Mouse (Mus musculus) liver, embryonic 11.5 days (tissue): Measurements from ENCODE around the gene Fkbp1b. TPM values are rescaled to one million over a fixed set of nuclear protein-coding genes. Genes with fewer than 3 reads are reported as not detected.

Experiments
- ATAC-seq: fragments of 200-750 bp; cut with Nextera tagmentation; replicated peaks from 2 replicates; pipeline ENCODE4 v1.8.0; 2017; ENCODE audit warnings: moderate number of reproducible peaks, mild to moderate bottlenecking, moderate TSS enrichment, moderate library complexity; ENCODE audit not compliant: low FRiP score
- DNase-seq: peaks from one replicate; pipeline ENCODE4 v3.0.0-alpha.2; 2017; ENCODE audit warnings: low spot score
- H3K27ac ChIP-seq: fragments of 300-500 bp; sonication (generic); 2 replicates; pipeline ENCODE4 v1.5.1; 2014; ENCODE audit warnings: mild to moderate bottlenecking, low read depth, low read length, control low read depth
- H3K27me3 ChIP-seq: fragments of 300-500 bp; sonication (generic); replicated peaks from 2 replicates; pipeline ENCODE4 v1.6.1; 2014; ENCODE audit warnings: low read length, mixed read lengths; ENCODE audit not compliant: control insufficient read depth, insufficient read depth
- H3K36me3 ChIP-seq: fragments of 300-500 bp; sonication (generic); 2 replicates; pipeline ENCODE4 v1.6.1; 2014; ENCODE audit warnings: mild to moderate bottlenecking, low read length, moderate library complexity, mixed read lengths; ENCODE audit not compliant: control insufficient read depth, insufficient read depth
- H3K4me1 ChIP-seq: fragments of 300-500 bp; sonication (generic); replicated peaks from 2 replicates; pipeline ENCODE4 v1.6.1; 2014; ENCODE audit warnings: low read length, mixed read lengths; ENCODE audit not compliant: control insufficient read depth, insufficient read depth
- H3K4me2 ChIP-seq: fragments of 300-500 bp; sonication (generic); 2 replicates; pipeline ENCODE4 v1.6.1; 2014; ENCODE audit warnings: mild to moderate bottlenecking, control low read depth, moderate library complexity
- H3K4me3 ChIP-seq: fragments of 300-500 bp; sonication (generic); 2 replicates; pipeline ENCODE4 v1.5.1; 2014; ENCODE audit warnings: low read depth, low read length, control low read depth
- H3K9ac ChIP-seq: fragments of 300-500 bp; sonication (generic); 2 replicates; pipeline ENCODE4 v1.6.1; 2014; ENCODE audit warnings: low read depth, low read length, control low read depth
- H3K9me3 ChIP-seq: fragments of 300-500 bp; sonication (generic); 2 replicates; pipeline ENCODE4 v1.6.1; 2016; ENCODE audit warnings: low read length, inconsistent platforms, mixed read lengths; ENCODE audit not compliant: control insufficient read depth
- WGBS: fragments of 180-500 bp; shearing (Covaris S2); extraction: QIAGEN DNeasy Blood & Tissue Kit; methylation state at CpG from one replicate; pipeline ENCODE4 v1.1.7; 2014; 5-methylcytosine and 5-hydroxymethylcytosine counted together
- polyA plus RNA-seq: library from polyadenylated mRNA; unstranded; fragments of >200 nt; fragmentation: Nextera tagmentation; extraction: Ambion mirVana; gene quantifications from 2 replicates; pipeline ENCODE4 v1.2.1, GENCODE M21; 2014

Gene Fkbp1b
- polyA plus RNA-seq, 1 experiment from 2014 or later = 5.8 TPM

DNA sequence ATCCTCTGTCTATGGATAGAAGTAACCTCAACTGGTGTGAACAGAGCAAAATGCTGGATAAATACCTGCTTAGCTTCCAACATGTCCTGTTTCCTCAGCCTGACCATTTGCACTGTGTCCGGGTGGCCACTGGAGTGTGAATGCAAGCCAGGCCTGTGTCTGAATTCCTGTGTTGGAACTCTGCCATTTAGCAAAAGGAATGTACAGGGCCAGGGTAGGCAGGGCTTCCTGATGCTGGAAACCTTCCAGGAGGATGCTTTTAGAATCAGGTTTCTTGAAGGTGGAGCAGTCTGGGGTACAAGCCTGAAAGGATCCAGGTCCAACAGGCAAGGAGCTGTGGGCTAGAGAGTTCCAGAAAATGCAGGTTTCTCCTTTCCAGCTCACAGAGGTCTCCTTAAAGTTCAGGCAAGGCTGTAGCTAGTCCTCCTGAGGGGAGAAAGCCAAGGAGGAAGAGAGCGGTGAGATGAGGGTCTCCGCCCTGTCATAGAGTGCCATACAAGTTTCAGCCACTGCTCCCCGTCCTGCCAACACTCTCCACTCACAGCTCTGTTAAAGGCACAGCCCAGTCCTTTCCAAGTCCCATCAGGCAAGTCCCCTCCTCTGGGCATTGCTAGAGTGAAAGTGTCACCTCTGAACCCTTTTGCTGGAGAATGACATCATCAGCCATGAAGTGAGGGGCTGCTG, 22.4 kb upstream of the Fkbp1b start:
- peaks cover 7% of the 10 kb centered on the region for H3K4me1 ChIP-seq
- H3K4me2 ChIP-seq = no peak overlapping the region
- H3K9me3 ChIP-seq = no peaks in the 10 kb centered on the region
- no peak overlapping the region for H3K4me3 ChIP-seq
- H3K36me3 ChIP-seq = peaks cover 29% of the 10 kb centered on the region; the same call in 1 of the 2 replicates
- H3K27ac ChIP-seq = no peak overlapping the region
- no peak for ATAC-seq
- H3K27me3 ChIP-seq = no peaks in the 10 kb centered on the region
- 81% methylated on average over 4 of the region's 4 CpGs for WGBS
- no peak overlapping the region for H3K9ac ChIP-seq
- no peak for DNase-seq

DNA sequence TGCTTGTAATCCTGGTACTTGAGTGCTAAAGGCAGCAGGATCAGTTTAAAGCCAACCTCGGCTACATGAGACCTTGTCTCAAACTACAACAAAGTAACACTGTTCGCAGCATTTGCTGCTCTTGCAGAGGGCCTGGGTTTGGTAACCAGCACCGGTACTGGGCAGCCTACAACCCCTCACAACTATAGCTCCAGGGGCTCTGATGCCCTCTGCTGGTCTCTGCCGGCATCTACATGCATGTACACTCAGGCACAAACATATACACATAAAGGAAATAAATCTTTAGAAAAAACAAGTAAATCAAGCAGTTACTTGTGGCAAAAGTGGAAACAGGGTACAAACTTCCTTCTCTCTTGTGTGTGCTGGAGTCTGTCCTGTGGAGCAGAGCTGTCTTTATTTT, 21.3 kb upstream of the Fkbp1b start:
- Histone ChIP-seq H3K4me1 (peaks cover 5% of the 10 kb centered on the region), H3K4me3 (no peak overlapping the region), H3K27ac (no peak overlapping the region), H3K9ac (no peak overlapping the region), H3K4me2 (no peak overlapping the region), H3K27me3 (no peaks in the 10 kb centered on the region), H3K36me3 (peaks cover 27% of the 10 kb centered on the region; the same call in 1 of the 2 replicates), H3K9me3 (no peaks in the 10 kb centered on the region)
- DNase-seq (peak; percentile 31), ATAC-seq (no peak)
- 87% methylated on average over 4 of the region's 4 CpGs for WGBS

DNA sequence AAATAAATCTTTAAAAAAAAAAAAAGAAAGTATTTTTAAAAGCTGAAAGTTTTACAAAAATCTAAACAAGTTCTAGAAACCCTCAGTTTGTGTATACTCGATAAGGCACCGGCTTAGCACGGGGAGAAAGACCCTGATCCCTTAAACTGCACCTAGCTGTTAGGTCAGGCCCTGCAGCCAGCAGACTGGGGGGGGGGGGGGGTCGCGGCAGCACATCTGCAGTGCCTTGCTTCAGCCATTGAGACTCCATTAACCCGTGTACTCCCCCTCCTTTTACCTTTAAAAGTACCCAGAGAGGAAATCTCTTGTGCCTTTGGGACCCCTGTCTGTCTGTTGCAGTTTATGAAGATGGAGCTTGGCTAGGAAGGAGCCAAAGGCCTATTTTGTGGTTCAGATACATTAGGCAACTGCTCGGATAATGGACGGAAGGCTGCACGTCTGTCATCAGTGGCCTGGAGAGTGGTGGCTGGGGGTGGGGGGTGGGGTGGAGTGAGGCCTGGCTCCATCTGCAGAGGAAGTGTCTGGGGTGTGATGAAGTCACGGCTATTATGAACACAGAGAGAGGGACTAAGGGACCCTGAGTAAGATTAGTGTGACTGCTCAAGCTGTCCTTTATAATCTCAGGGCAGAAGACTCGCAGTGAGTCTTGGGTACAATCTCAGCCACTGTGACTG, 18.0 kb upstream of the Fkbp1b start:
- ATAC-seq = peak; percentile 53
- Histone ChIP-seq H3K36me3 (peaks cover 22% of the 10 kb centered on the region), H3K4me3 (no peak overlapping the region), H3K9me3 (no peaks in the 10 kb centered on the region), H3K4me1 (peaks cover 5% of the 10 kb centered on the region), H3K9ac (no peak overlapping the region), H3K27ac (no peak overlapping the region), H3K27me3 (no peaks in the 10 kb centered on the region), H3K4me2 (no peak overlapping the region)
- 38% methylated on average over 11 of the region's 11 CpGs for WGBS
- DNase-seq = no peak

DNA sequence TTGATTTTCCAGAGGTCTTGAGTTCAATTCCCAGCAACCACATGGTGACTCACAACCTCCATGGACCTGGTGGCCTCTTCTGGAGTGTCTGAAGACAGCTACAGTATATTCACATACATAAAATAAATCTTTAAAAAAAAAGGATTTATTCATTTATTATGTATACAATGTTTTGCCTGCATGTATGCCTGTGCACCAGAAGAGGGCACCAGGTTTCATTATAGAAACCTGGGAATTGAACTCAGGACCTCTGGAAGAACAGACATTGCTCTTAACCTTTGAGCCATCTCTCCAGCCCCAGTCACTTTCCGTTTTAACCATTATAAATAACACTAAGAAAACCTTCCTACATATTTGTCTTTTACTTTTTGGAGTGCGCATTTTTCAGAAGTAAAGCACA, 15.4 kb upstream of the Fkbp1b start:
- Histone ChIP-seq H3K27me3 (no peaks in the 10 kb centered on the region), H3K4me2 (no peak overlapping the region), H3K9ac (no peak overlapping the region), H3K27ac (no peak overlapping the region), H3K4me3 (no peak overlapping the region), H3K4me1 (peaks cover 5% of the 10 kb centered on the region; the same call in 1 of the 2 replicates), H3K9me3 (no peaks in the 10 kb centered on the region), H3K36me3 (peaks cover 23% of the 10 kb centered on the region)
- DNase-seq = no peak
- ATAC-seq = no peak
- 86% methylated on average over 2 of the region's 2 CpGs for WGBS

DNA sequence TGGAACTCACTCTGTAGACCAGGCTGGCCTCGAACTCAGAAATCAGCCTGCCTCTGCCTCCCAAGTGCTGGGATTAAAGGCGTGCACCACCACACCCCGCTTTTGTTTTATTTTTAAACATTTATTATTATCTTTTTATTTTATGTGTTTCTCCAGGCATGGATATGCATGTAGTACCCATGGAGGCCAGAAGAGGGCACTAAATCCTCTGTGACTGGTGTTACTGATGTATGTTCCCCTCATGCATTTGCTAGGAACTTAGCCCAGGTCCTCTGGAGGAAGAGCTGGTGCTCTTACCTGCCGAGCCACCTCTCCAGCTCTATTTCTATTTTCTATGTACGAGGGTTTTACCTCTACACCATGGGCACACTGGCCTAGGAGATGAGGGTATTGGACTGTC, 14.8 kb upstream of the Fkbp1b start:
- no peak for ATAC-seq
- WGBS = 93% methylated on average over 5 of the region's 5 CpGs
- peaks cover 19% of the 10 kb centered on the region for H3K36me3 ChIP-seq
- H3K9ac ChIP-seq = no peak overlapping the region
- no peak overlapping the region for H3K4me3 ChIP-seq
- H3K4me1 ChIP-seq = peaks cover 5% of the 10 kb centered on the region; the same call in 1 of the 2 replicates
- no peak overlapping the region for H3K27ac ChIP-seq
- H3K4me2 ChIP-seq = no peak overlapping the region
- H3K27me3 ChIP-seq = no peaks in the 10 kb centered on the region
- H3K9me3 ChIP-seq = no peaks in the 10 kb centered on the region
- DNase-seq = no peak

DNA sequence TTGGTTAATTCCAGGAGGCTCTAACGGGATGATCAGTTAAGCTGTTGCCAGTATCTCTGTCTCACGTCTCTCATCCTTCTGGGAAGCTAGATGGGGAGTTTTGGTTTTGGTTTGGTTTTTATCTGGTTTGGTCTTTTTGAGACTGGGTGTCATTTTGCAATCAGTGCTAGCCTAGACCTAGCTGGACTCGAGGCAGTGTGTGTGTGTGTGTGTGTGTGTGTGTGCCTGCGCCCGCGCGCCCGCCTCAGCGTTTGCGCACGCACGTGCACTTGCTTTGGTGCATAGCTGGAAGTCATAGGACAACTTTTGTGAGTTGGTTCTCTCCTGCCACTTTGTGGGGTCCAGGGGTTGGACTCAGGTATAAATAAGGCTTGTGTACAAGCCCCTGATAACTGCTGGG, 2.4 kb upstream of the Fkbp1b start:
- ATAC-seq (peak; percentile 65), DNase-seq (peak; percentile 74)
- Histone ChIP-seq H3K4me1 (peaks cover 19% of the 10 kb centered on the region), H3K4me3 (peak overlapping the region; percentile 67), H3K9me3 (no peaks in the 10 kb centered on the region), H3K4me2 (peak overlapping the region; percentile 80), H3K9ac (peak overlapping the region; percentile 57), H3K36me3 (no peaks in the 10 kb centered on the region; the same call in 1 of the 2 replicates), H3K27ac (0 out of 2 replicates have a peak overlapping the region, but pooled peaks have one; percentile 46), H3K27me3 (no peaks in the 10 kb centered on the region)
- 1% methylated on average over 12 of the region's 12 CpGs for WGBS

DNA sequence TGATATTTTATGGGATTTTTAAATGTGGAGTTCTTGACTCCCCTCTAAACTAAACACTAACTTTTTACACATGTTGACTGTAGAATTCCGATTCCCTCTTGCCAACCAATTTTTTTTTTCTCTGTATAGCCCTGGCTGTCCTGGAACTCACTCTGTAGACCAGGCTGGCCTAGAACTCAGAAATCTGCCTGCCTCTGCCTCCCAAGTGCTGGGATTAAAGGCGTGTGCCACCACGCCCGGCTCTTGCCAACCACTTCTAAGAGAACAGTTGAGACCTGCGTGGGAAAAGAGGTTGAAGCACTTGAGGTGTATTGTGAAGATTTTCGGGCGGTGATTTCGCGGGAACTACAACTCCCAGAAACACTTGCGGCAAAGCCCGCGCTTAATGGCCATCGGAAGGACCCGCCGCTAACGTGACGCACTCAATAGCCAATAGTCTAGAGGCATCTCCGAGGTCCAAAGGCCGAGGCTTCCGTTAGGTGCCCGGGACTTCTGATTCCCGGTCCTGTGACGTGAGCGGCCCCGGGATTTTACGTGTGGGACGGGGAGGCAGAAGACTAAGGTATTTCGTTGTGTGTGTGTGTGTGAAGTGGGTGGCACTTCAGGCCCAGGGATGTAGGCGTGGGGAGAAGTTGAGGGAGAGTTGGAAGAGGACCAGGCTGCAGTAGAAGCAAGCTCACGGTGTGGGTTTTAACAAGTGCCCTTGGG, 1.7 kb upstream of the Fkbp1b start, which contains the start of gene Wdcp:
TSS of gene Wdcp (plus strand) at position 414 of the 708 bp plus-strand sequence.
- H3K36me3 ChIP-seq = no peaks in the 10 kb centered on the region; the same call in 1 of the 2 replicates
- peak within 1 kb of the TSS; percentile 67 for H3K4me3 ChIP-seq
- ATAC-seq (peak; percentile 88), DNase-seq (peak; percentile 86)
- H3K9ac ChIP-seq = peak within 1 kb of the TSS; percentile 57
- under 1% methylated on average over 30 of the region's 30 CpGs for WGBS
- H3K4me1 ChIP-seq = peaks cover 19% of the 10 kb centered on the region
- H3K27me3 ChIP-seq = no peaks in the 10 kb centered on the region
- H3K27ac ChIP-seq = 0 out of 2 replicates have a peak within 1 kb of the TSS, but pooled peaks have one; percentile 46
- no peaks in the 10 kb centered on the region for H3K9me3 ChIP-seq
- peak within 1 kb of the TSS; percentile 99 for H3K4me2 ChIP-seq

DNA sequence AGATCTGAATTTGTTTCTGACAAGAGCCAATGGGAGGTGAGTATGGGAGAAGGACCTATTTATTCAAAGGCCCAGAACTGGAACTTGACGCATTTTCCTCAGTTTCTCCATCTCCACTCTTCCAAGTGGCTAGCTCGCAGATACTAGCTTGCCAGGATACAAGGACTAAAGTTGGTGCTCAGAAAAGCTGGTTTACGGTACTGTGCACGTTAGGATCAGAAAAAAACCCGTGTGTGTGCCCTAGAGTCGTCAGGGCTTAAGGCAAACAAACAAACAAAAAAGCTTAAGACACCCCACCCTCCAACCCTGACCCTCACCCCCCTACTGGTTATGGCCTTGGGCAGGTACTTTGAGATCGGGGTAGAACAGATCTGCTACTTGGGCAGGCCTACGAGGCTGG, 1.1 kb upstream of the Fkbp1b start:
- Histone ChIP-seq H3K36me3 (no peaks in the 10 kb centered on the region; the same call in 1 of the 2 replicates), H3K4me1 (peaks cover 19% of the 10 kb centered on the region), H3K9me3 (no peaks in the 10 kb centered on the region), H3K4me2 (peak overlapping the region; percentile 99), H3K4me3 (no peak overlapping the region), H3K9ac (no peak overlapping the region), H3K27ac (no peak overlapping the region), H3K27me3 (no peaks in the 10 kb centered on the region)
- ATAC-seq = no peak
- 84% methylated on average over 8 of the region's 8 CpGs for WGBS
- DNase-seq = no peak
